Mouse (Mus musculus) cerebral cortex, adult 2 months (tissue): ENCODE measurements around the gene Tiparp.

ENCODE experiments used
- WGBS: fragments of 180-500 bp; shearing (Covaris S2); methylation state at CpG from one replicate; pipeline ENCODE4 v1.1.7; 2018; 5-methylcytosine and 5-hydroxymethylcytosine counted together

Tiparp gene

DNA sequence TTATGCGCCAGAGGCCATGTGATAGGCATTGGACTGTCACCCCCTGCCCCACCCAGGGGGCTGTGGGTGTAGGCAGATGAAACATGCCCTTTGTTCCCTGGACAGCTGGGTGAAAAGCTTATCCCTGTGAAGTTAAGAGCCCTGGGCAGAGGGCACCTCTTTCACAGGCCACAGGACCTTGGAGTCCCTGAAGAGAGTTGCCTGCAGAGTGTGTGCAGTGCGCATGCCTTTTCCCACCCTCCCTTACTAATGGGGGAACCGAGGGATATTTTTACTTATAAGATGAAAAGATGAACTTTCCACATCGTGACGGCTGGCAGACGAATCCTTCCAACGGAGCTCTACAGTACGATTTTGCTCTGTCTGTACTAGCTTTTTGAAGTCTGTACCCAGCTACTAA, 57.1 kb downstream of the Tiparp start:
- 65% methylated on average over 8 of the region's 8 CpGs for WGBS

DNA sequence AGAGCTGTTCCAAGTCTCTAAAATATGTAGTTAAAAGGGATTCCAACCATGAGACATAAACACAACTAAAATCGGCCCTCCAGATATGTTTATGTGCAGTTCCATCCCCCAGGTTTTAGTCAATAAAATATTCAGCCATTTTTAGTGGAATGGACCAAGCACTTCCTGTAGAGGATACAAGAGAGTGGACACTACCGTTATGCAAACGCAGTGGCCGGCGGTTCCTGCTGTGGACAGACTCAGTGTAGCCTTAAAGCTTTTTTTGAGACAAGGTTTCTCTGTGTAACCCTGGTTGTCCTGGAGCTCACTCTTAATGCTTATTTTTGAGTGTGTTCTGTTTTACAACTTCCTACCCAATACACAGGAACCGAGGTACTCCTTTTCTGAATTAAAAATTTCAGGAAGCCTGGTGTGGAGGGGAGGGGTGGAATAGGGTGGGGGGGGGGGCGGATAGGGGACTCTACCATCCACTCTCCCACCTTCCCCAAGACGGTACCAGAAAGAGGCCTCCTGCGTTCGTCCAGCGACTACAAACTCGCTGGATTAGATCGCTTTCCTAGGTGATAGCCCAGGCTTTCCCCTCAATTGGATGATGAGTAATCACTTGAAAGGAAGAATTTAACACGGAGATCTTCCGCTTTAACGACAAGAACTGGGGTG, 57.7 kb downstream of the Tiparp start:
- WGBS = 18% methylated on average over 16 of the region's 16 CpGs

DNA sequence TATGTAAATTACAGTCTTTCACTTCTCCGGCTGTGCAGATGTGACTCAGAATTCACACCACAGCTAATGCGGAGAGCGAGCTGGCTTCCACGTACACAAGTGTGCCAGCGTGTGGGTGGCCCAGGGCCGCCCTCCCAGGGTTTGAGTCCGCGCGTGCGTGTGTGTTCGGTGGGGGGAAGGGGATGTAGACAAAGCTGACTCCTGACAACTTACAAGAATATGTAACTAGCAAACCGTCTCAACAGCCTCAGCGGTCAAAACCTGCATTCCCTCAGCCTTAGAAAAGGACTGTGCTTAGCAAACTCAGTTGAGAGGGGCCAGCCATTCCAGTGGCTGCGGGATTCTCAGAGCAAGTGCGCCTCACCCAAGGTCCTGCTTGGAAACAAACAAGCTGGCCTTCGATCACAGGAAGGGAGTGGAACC, 58.3 kb downstream of the Tiparp start:
- WGBS = 5% methylated on average over 16 of the region's 16 CpGs

DNA sequence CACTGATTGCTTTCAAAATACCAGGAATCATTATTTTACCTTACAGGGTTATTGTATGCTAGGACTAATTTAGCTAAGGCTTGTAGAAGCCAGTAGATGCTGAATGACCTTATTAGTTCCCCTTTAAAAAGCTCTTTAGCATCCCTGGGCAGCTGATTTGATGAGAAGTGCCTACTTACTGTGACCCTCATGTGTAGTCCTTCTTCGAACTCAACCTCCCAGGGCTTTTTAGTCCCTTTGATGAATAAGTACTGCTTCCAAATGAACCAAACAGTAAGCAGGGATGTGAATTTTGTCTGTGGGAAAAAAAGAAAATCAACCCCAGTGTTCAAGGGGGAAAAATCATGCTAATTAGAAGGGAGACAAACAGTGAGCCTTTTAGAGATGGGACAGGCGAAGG, 58.8 kb downstream of the Tiparp start:
- 83% methylated on average over 2 of the region's 2 CpGs for WGBS

DNA sequence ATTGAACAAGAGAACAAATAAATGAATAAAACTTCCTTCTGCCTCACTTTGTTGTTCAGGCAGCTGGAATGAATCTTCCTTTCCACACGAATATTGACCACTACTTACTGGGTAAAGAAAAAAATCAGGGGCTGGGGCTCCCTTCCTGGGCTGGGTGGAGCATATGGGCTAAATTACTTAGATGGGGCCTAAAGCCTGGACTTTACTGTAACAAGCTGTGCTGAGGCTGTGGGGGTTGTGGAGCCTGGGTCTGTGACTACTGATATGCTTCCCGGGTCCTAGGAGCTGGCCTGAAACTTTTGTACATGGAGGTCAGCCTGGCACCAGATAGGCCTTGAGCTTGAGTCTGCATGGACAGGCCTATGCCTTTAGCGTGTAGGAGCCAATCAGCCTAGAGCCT, 60.2 kb downstream of the Tiparp start:
- 91% methylated on average over 3 of the region's 3 CpGs for WGBS

DNA sequence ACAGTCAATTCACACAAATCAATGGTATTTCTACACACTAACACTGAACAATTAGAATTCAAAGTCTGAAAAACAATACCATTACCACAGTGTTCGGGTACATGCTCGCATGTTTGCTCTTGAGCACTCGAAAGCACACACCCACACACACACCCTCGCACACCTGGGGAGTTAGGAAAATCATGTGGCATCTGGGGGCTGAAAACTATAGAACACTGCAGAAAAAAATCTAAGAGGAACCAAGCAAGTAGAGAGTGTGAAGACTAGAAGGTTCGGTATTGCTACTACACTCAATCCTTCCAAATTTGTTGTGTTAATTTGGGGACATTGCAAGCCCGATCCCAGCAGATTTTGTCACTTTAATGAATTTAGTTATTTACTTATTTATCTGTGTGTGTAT, 64.6 kb downstream of the Tiparp start:
- 81% methylated on average over 6 of the region's 6 CpGs for WGBS

DNA sequence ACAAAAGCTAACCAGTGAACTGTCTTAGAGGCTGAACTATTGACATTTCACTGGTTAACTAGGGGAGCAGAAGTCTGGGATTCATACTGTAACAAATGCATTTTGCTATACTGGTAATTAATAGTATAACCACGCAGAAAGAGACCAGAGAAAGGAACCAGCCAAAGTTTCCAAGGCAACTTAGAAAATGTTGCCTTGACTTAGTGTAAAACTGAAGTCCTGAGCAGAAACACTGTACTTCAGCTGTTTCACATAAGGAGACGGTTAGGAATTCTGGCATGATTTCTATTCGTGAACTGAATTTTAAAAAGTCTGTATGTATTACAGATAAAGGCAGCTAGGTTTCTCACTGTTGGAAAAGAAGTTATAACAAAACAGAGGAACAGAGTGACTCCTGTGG, 67.0 kb downstream of the Tiparp start:
- 42% methylated on average over 3 of the region's 3 CpGs for WGBS

DNA sequence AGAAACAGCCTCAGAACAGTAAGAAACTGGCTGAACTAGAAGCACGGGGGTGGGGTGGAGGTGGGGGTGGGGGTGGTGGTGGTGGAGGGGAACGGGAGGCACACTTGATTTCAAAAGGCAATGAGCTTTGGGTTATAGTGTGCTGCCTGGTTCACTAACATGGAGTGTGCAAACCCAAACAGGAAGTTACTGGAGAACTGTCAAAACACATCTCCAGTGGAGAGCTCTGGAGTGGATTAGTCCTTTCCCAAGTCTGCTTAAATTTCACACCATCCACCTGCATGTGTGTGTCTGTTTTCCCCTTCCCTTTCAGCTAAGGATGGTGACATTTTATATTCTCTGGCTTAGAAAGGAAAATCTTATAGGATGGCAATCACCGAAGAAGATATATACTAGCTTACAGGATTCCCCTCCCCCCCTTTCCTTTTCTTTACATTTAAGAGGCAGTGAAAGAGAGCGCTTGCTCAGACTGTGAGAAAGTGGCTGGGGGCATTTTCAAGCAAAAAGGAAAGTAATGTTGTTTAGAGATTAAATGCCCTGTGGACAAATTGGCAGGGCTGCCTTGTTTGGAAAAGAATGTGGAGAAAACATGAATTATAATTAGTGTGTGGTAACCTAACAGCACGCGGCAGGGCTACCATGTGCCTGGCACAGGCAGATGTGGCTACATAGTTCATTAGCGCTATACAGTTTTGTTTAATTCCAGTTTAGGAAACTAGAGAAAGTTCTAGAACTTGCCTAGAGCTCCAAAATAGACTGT, 70.0 kb downstream of the Tiparp start:
- 52% methylated on average over 7 of the region's 7 CpGs for WGBS

DNA sequence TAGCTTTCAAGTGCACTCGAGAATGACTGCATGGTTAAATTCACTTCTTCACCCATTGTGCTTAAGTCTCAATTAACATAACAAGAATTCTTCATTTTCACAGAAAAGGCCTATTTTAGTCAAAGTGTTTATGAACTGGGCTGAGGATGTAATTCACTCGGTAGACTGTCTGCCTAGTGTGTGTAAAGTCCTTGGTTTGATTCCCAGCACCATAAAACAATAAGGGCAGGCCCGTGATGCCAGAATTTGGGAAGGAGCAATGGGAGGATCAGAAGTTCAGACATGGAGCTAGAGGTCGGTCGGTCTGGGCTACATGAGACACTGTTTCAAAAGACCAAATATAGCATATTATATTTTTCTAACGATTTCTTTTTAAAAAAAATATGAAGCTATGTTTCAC, 70.9 kb downstream of the Tiparp start:
- 78% methylated on average over 6 of the region's 6 CpGs for WGBS

DNA sequence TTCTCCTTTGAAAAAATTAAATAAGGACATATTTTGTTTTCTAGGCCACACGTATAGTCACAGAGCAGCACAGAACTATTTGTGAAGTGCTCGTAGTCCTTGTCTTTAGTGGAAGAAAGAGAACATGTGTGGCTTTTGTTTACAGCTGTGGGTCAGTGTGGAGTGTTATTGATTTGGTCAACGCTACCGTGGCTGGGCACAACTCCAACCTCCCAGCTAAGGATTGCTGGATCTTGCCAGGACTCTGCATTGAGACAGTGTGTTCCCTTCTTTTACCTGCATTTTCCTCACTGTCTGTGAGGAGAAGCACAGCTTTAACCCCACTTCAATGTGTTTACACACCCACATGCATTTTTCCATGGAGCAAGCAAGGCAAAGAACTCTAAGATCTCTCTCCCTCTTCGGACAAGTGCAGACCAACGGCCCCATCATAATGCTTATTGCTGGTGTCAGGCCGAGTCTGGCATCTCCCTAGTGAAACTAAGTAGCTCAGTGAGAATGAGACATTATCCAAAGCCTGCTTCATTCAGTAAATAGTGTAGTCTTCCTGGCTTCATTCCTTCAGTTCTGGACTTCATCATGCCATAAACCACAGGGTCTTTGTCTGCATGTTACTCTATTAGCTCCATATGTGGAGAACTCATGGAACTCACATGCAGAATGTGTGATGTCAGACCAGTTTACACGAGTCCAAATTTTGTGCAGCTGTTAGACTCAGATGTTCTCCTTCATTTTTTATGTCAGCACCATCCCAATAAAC, 73.3 kb downstream of the Tiparp start:
- WGBS = 78% methylated on average over 8 of the region's 8 CpGs

DNA sequence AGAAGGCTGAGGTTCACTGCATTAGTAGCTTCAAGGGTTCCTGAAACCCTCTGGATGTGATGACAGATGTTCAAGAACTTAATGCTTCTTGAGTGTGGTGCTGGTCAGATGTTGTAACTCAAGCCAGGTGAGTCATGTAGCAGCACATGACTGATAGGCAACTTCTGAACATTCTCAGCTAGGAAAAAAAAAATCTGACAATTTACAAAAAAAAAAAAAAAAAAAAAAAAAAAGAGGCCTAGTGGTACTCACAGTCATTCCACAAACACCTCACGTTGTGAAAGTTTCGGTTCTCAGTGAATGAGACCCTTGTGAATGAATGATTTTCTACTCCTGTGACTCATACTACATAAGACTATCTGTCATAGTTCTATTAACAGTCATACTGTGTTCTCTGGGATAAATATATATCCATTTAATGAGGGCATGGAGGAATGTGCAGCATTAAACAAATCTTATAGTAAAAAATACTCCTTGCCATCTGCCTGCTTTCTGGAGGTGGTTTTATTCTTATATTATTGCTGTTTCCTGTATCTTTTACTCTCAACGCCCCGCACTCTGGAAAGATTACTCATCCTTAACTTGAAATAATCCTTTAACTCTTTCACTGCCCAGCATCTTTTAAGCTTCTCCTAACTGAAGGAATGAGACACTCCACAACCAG, 75.3 kb downstream of the Tiparp start:
- WGBS = 46% methylated on average over 4 of the region's 4 CpGs
